Mouse (Mus musculus) limb, embryonic 14.5 days (tissue): Measurements from ENCODE around the gene Oas1c. TPM values are rescaled to one million over a fixed set of nuclear protein-coding genes. Genes with fewer than 3 reads are reported as not detected.

Experiments used
- ATAC-seq: fragments of 200-750 bp; cut with Nextera tagmentation; 2 replicates; pipeline ENCODE4 v1.8.0; 2017; ENCODE audit warnings: low read depth, moderate number of reproducible peaks, moderate TSS enrichment; ENCODE audit not compliant: low FRiP score
- DNase-seq: peaks from one replicate; pipeline ENCODE4 v3.0.0-alpha.2; 2015; ENCODE audit warnings: low spot score
- H3K27ac ChIP-seq: fragments of 300-500 bp; sonication (generic); replicated peaks from 2 replicates; pipeline ENCODE4 v1.5.1; 2014; ENCODE audit warnings: low read depth, mild to moderate bottlenecking, low read length, moderate library complexity, mixed read lengths
- H3K27me3 ChIP-seq: fragments of 300-500 bp; sonication (generic); 2 replicates; pipeline ENCODE4 v1.6.1; 2014; ENCODE audit warnings: low read length, mixed read lengths; ENCODE audit not compliant: control insufficient read depth, insufficient read depth
- H3K36me3 ChIP-seq: fragments of 300-500 bp; sonication (generic); 2 replicates; pipeline ENCODE4 v1.6.1; 2014; ENCODE audit warnings: mild to moderate bottlenecking, low read length, moderate library complexity, mixed read lengths; ENCODE audit not compliant: control insufficient read depth, insufficient read depth
- H3K4me1 ChIP-seq: fragments of 300-500 bp; sonication (generic); 2 replicates; pipeline ENCODE4 v1.6.1; 2014; ENCODE audit warnings: antibody characterized with exemption, low read length, mixed read lengths; ENCODE audit not compliant: control insufficient read depth, insufficient read depth
- H3K4me2 ChIP-seq: fragments of 300-500 bp; sonication (generic); replicated peaks from 2 replicates; pipeline ENCODE4 v1.6.1; 2014; ENCODE audit warnings: low read depth, mild to moderate bottlenecking, low read length, moderate library complexity; ENCODE audit not compliant: severe bottlenecking
- H3K4me3 ChIP-seq: fragments of 300-500 bp; sonication (generic); replicated peaks from 2 replicates; pipeline ENCODE4 v1.5.1; 2014; ENCODE audit warnings: low read length
- H3K9ac ChIP-seq: fragments of 300-500 bp; sonication (generic); 2 replicates; pipeline ENCODE4 v1.6.1; 2014; ENCODE audit warnings: mild to moderate bottlenecking, low read depth, low read length, moderate library complexity; ENCODE audit not compliant: severe bottlenecking
- H3K9me3 ChIP-seq: fragments of 300-500 bp; sonication (generic); 2 replicates; pipeline ENCODE4 v1.6.1; 2016; ENCODE audit warnings: low read length; ENCODE audit not compliant: control insufficient read depth
- POLR2A ChIP-seq: fragments of 200-500 bp; IDR thresholded peaks from 2 replicates; pipeline ENCODE4 v1.8.0; 2012; ENCODE audit warnings: inconsistent platforms, mild to moderate bottlenecking, moderate library complexity, borderline replicate concordance; ENCODE audit not compliant: insufficient read depth, insufficient read length; ENCODE audit errors: extremely low read depth
- WGBS: fragments of 180-500 bp; shearing (Covaris S2); extraction: QIAGEN DNeasy Blood & Tissue Kit; methylation state at CpG from one replicate; pipeline ENCODE4 v1.1.7; 2014; 5-methylcytosine and 5-hydroxymethylcytosine counted together
- microRNA-seq: library from miRNA; unstranded; fragments of <30 nt; microRNA quantifications from one replicate; pipeline ENCODE4, GENCODE M21; 2016
- polyA plus RNA-seq, 2 experiments: library from polyadenylated mRNA; depleted of rRNA in 1 of 2; stranded (reverse) in 1 of 2; unstranded in 1 of 2; fragments of >200 nt; fragmentation: Nextera tagmentation in 1 of 2; extraction: Ambion mirVana in 1 of 2; gene quantifications; 2 replicates each; pipeline versions ENCODE4 v1.2.1 to v1.2.3; 2012 to 2014

Oas1c gene
- polyA plus RNA-seq, 2 experiments, result 0.10 to 0.58 TPM

GRCm38 (mm10) chr5:120754215-120754614 is 58.1 kb downstream of the Oas1c start:
- WGBS, result 83% methylated on average over 4 of the region's 4 CpGs

GRCm38 (mm10) chr5:120752786-120753185 is 59.5 kb downstream of the Oas1c start:
- Histone ChIP-seq H3K4me1 (no peaks in the 10 kb centered on the region), H3K9ac (no peak overlapping the region), H3K4me3 (no peak overlapping the region), H3K36me3 (no peaks in the 10 kb centered on the region), H3K27ac (no peak overlapping the region), H3K9me3 (no peaks in the 10 kb centered on the region), H3K27me3 (no peaks in the 10 kb centered on the region), H3K4me2 (no peak overlapping the region)
- DNase-seq, result no peak
- ATAC-seq, result no peak
- WGBS, result 67% methylated on average over 3 of the region's 3 CpGs
- TF ChIP-seq POLR2A, result no peak

More at GRCm38 (mm10) chr5:120754215-120754614, 58.1 kb downstream of the Oas1c start:
- Histone ChIP-seq H3K27ac (no peak overlapping the region), H3K4me2 (no peak overlapping the region), H3K4me3 (no peak overlapping the region), H3K9ac (no peak overlapping the region), H3K9me3 (no peaks in the 10 kb centered on the region), H3K36me3 (no peaks in the 10 kb centered on the region), H3K4me1 (no peaks in the 10 kb centered on the region), H3K27me3 (no peaks in the 10 kb centered on the region)
- no peak for TF ChIP-seq POLR2A
- ATAC-seq, result no peak
- DNase-seq, result no peak

- Histone ChIP-seq H3K27ac (no peak overlapping the region), H3K4me1 (no peaks in the 10 kb centered on the region), H3K4me3 (no peak overlapping the region), H3K9me3 (no peaks in the 10 kb centered on the region), H3K9ac (no peak overlapping the region), H3K27me3 (no peaks in the 10 kb centered on the region), H3K4me2 (no peak overlapping the region), H3K36me3 (no peaks in the 10 kb centered on the region)
- 63% methylated on average over 3 of the region's 3 CpGs for WGBS
- DNase-seq, result no peak
- no peak for ATAC-seq
- no peak for TF ChIP-seq POLR2A
These were observed 61.1 kb downstream of the Oas1c start for GRCm38 (mm10) chr5:120751206-120751605.

Small RNA genes lying within 50 kb of the gene (microRNA-seq; reads per million reads assigned to microRNA genes)
- not detected for gene Gm22907

Other genes starting within 250 kb of the Oas1c start
- gene Tpcn1, start 223.8 kb downstream of the Oas1c start, polyA plus RNA-seq (2012; rRNA removed), result 47.1 and 64.9 TPM in 2 replicates
- 24.3 and 25.2 TPM in 2 replicates for gene Tpcn1, start 223.8 kb downstream of the Oas1c start, polyA plus RNA-seq (2014; fragmentation: Nextera tagmentation; extraction: Ambion mirVana)
- gene Iqcd, start 223.5 kb downstream of the Oas1c start, polyA plus RNA-seq (2012; rRNA removed), result 0.90 and 1.4 TPM in 2 replicates
- 0.12 and 0.43 TPM in 2 replicates for gene Iqcd, start 223.5 kb downstream of the Oas1c start, polyA plus RNA-seq (2014; fragmentation: Nextera tagmentation; extraction: Ambion mirVana)
- 25.4 TPM in 2 replicates for gene Rita1, start 199.9 kb downstream of the Oas1c start, polyA plus RNA-seq (2012; rRNA removed)
- gene Rita1, start 199.9 kb downstream of the Oas1c start, polyA plus RNA-seq (2014; fragmentation: Nextera tagmentation; extraction: Ambion mirVana), result 10.2 and 11.6 TPM in 2 replicates
- 36.1 and 42.1 TPM in 2 replicates for gene Ddx54, start 199.8 kb downstream of the Oas1c start, polyA plus RNA-seq (2012; rRNA removed)
- 34.1 and 35.1 TPM in 2 replicates for gene Ddx54, start 199.8 kb downstream of the Oas1c start, polyA plus RNA-seq (2014; fragmentation: Nextera tagmentation; extraction: Ambion mirVana)
- not detected in 2 replicates for gene Cfap73, start 178.3 kb downstream of the Oas1c start, polyA plus RNA-seq (2012; rRNA removed)
- gene Cfap73, start 178.3 kb downstream of the Oas1c start, polyA plus RNA-seq (2014; fragmentation: Nextera tagmentation; extraction: Ambion mirVana), result not detected in 2 replicates
- gene Rasal1, start 163.7 kb downstream of the Oas1c start, polyA plus RNA-seq (2012; rRNA removed), result 0.19 and 0.32 TPM in 2 replicates
- 0.17 and 1.0 TPM in 2 replicates for gene Rasal1, start 163.7 kb downstream of the Oas1c start, polyA plus RNA-seq (2014; fragmentation: Nextera tagmentation; extraction: Ambion mirVana)
- 11.1 and 14.7 TPM in 2 replicates for gene Dtx1, start 100.6 kb downstream of the Oas1c start, polyA plus RNA-seq (2012; rRNA removed)
- 3.9 and 5.5 TPM in 2 replicates for gene Dtx1, start 100.6 kb downstream of the Oas1c start, polyA plus RNA-seq (2014; fragmentation: Nextera tagmentation; extraction: Ambion mirVana)
- 1.1 and 1.5 TPM in 2 replicates for gene Oas2, start 62.7 kb downstream of the Oas1c start, polyA plus RNA-seq (2012; rRNA removed)
- 0.23 and 0.75 TPM in 2 replicates for gene Oas2, start 62.7 kb downstream of the Oas1c start, polyA plus RNA-seq (2014; fragmentation: Nextera tagmentation; extraction: Ambion mirVana)
- 0.11 and 0.22 TPM in 2 replicates for gene Oas3, start 34.9 kb downstream of the Oas1c start, polyA plus RNA-seq (2012; rRNA removed)
- 0.22 TPM in 1 of 2 replicates, not detected in the other for gene Oas3, start 34.9 kb downstream of the Oas1c start, polyA plus RNA-seq (2014; fragmentation: Nextera tagmentation; extraction: Ambion mirVana)
- not detected in 2 replicates for gene Oas1e, start 17.0 kb downstream of the Oas1c start, polyA plus RNA-seq (2012; rRNA removed)
- gene Oas1e, start 17.0 kb downstream of the Oas1c start, polyA plus RNA-seq (2014; fragmentation: Nextera tagmentation; extraction: Ambion mirVana), result not detected in 2 replicates
- gene Oas1f, start 34.9 kb upstream of the Oas1c start, polyA plus RNA-seq (2012; rRNA removed), result not detected in 2 replicates
- gene Oas1f, start 34.9 kb upstream of the Oas1c start, polyA plus RNA-seq (2014; fragmentation: Nextera tagmentation; extraction: Ambion mirVana), result not detected in 2 replicates
- not detected in 2 replicates for gene Oas1h, start 48.9 kb upstream of the Oas1c start, polyA plus RNA-seq (2012; rRNA removed)
- not detected in 2 replicates for gene Oas1h, start 48.9 kb upstream of the Oas1c start, polyA plus RNA-seq (2014; fragmentation: Nextera tagmentation; extraction: Ambion mirVana)
- gene Oas1g, start 75.1 kb upstream of the Oas1c start, polyA plus RNA-seq (2012; rRNA removed), result 0.58 and 0.72 TPM in 2 replicates
- gene Oas1g, start 75.1 kb upstream of the Oas1c start, polyA plus RNA-seq (2014; fragmentation: Nextera tagmentation; extraction: Ambion mirVana), result 0.19 TPM in 1 of 2 replicates, not detected in the other
- gene Oas1a, start 95.0 kb upstream of the Oas1c start, polyA plus RNA-seq (2012; rRNA removed), result 1.5 and 2.0 TPM in 2 replicates
- 1.3 and 1.6 TPM in 2 replicates for gene Oas1a, start 95.0 kb upstream of the Oas1c start, polyA plus RNA-seq (2014; fragmentation: Nextera tagmentation; extraction: Ambion mirVana)
- not detected in 2 replicates for gene Oas1d, start 102.0 kb upstream of the Oas1c start, polyA plus RNA-seq (2012; rRNA removed)
- not detected in 2 replicates for gene Oas1d, start 102.0 kb upstream of the Oas1c start, polyA plus RNA-seq (2014; fragmentation: Nextera tagmentation; extraction: Ambion mirVana)
- gene Rph3a, start 197.6 kb upstream of the Oas1c start, polyA plus RNA-seq (2012; rRNA removed), result 0.10 and 0.17 TPM in 2 replicates
- gene Rph3a, start 197.6 kb upstream of the Oas1c start, polyA plus RNA-seq (2014; fragmentation: Nextera tagmentation; extraction: Ambion mirVana), result not detected in 2 replicates